Mouse (Mus musculus) 3134 (cell line): Measurements from ENCODE around the gene Trio.

ENCODE experiments used
- DNase-seq: peaks from one replicate; pipeline ENCODE4 v3.0.0-alpha.2; 2011; ENCODE audit warnings: low spot score; ENCODE audit not compliant: insufficient read length; ENCODE audit errors: extremely low read depth

Trio gene

GRCm38 (mm10) chr15:27926941-27927340, 98.7 kb downstream of the Trio start:
- DNase-seq: no peak

DNA sequence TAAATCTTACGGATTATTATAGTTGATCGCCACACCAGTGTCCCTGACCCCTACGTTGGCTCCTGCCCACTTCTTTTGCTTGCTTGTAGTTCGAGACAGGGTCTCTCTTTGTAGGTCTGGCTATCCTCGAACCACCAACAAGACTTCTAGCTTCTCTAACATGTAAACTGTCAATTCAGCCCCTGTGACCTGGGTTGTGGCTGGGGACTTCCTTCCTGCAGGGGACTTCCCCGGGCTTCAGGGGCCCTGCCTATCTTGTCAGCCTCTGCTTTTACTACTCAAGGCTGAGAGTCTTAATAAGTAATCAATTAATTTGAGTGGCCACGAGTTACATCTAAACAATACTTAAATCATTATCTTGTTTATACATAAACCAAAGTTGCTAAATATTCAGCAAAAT, 99.2 kb downstream of the Trio start:
- no peak for DNase-seq

- no peak for DNase-seq
Measured at GRCm38 (mm10) chr15:27925865-27926264, 99.8 kb downstream of the Trio start.

- no peak for DNase-seq
Measured at GRCm38 (mm10) chr15:27925004-27925635, 100.5 kb downstream of the Trio start.

- DNase-seq: no peak
Measured at GRCm38 (mm10) chr15:27923987-27924341, 101.7 kb downstream of the Trio start.

DNA sequence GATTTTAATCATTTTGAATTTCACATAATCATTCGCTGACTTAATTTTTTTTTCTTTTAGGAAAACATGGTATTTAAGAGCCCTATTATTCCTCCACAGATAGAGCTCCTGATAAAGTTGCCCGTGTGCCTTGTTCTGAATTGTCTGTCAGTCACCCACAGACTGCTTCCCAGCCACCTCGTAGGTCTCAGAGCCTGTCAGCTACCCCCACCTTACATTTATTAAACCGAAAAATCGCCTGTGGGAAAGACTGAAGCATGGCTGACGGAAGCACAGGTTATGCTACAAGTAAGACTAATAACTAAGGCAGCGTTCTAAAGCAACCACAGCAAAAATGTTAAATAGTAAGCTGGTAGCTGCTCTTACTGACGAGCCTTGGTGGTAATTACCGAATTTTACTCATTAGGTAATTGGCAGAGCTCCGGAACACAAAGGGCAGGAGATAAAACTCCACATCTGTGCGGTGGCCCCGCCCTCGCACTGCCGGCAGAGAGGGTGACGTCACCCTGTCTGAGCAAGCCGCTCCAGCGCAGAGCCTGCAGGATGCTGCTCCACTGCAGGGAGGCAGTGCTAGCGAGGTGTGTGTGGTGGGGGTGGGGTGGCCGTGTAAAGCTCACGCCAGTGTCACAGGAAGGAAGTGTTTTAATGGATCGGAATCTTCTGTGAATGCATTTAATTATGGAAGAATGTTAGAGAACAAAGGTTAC, 102.2 kb downstream of the Trio start:
- DNase-seq: peak; percentile 86

- DNase-seq: no peak
Measured at GRCm38 (mm10) chr15:27920751-27921150, 104.9 kb downstream of the Trio start.

DNA sequence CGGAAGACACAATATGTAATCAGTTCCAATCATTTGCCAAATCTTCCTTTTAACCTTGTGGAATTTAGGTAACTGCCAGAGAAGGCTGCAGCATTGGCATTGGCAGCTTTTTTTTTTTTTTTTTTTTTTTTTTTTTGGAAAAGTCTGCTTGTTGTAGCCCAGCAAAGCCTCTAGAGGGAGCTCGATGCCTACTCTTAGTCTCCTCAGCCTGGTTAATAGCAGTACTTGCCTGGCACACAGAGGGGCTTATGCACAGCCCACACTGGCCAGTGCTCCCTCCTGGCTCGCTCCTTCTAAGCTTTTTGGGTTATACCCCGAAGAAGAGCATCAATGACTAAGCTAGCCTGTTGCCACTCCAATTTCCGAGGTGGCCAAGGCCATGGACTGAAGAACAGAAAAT, 106.1 kb downstream of the Trio start:
- DNase-seq: peak; percentile 56

DNA sequence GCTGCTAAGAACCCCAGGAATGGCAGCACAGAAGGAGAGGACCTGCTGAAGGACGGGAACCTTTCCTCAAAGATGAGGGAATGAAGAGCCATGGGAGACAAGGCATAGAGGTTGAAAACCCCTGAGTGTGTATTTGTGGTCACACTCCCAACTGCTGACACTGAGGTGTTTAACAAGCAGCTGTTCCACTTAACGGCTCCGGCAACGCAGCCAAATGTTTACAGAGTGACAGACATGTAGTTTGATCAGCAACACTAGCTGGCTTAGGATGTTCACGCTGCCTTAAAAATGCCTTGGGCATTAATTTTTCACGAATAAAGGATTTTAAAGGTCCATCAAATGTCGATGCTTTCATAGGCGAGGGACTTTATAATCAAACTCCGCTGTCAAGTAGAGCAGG, 106.8 kb downstream of the Trio start:
- no peak for DNase-seq

GRCm38 (mm10) chr15:27916204-27916603, 109.4 kb downstream of the Trio start:
- no peak for DNase-seq

DNA sequence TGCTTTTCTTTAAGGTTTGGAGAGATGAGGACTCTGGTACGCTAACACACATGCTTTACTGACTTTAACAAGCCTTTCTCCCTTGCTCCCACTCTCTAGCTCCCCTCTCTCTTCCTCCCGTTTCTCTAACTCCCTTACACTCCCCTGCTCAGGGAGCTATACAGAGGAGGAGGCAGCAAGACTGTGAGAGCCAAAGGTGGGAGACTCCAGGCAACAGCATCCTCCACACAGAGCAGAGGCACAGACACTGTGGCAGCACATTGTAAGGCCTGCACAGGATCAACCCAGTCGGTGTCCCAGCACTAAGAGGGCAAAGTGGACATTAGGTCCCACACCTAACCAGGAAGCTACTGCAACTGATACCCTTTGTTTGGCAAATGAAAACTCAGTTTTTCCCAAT, 112.6 kb downstream of the Trio start:
- DNase-seq: no peak

GRCm38 (mm10) chr15:27911196-27911595, 114.5 kb downstream of the Trio start:
- DNase-seq: no peak

DNA sequence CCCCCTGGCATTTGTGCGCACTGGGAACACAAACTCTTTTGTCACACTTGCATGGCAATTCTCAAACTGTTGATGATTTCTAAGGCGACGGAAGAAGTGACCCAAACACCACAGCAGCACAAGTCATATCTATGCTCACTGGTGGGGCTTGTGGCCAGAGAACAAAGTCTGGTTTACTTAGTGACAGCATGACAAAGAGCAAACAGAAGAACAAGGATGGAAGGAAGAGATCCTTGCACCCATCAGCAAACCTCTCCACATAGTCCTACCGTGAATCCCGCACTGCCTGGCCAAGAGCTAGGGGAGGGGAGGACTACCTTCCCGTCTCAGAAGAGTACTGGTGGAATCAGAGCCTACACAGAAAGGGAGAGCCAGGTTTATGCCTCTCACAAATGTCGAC, 115.5 kb downstream of the Trio start:
- DNase-seq: no peak

- DNase-seq: no peak
Measured at GRCm38 (mm10) chr15:27907649-27908048, 118.0 kb downstream of the Trio start.

DNA sequence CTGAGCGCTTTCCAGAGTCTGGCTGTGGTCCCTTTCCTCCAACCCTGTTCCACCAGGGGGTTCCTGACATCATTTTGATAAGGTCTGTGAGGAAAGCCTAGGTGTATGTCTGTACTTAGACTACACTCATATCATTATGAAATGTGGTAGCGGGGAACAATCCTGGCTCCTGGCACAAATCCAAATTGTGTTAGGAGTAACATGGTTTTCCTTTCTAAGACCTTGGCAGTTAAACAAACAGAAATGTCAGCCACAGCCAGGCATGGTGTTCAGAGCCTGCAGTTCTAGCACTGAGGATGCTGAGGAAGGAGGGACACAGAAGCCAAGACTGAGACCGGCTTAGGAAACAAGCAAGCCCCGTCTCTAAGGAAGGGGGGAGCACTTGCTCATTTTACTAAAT, 119.2 kb downstream of the Trio start:
- DNase-seq: no peak

DNA sequence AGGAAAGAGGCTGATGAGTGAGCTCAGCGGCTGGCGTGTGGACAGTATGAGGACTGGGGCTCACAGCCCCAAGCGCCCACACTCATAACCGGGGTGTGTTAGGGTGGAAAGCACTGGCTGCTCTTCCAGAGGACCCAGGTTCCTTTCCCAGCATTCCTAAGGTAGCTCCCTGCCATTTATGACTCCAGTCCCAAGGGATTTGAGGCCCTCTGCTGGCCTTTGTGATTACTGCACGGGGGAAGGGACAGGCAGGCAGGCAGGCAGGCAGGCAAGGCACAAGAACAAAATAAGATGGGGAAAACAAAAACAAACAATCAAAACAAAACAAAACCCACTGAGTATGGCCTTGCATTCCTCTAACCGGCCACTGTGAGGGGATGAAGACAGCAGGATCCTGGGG, 120.3 kb downstream of the Trio start:
- peak; percentile 46 for DNase-seq

- DNase-seq: no peak
Measured at GRCm38 (mm10) chr15:27904346-27905005, 121.2 kb downstream of the Trio start.

GRCm38 (mm10) chr15:27901200-27901599, 124.4 kb downstream of the Trio start:
- no peak for DNase-seq

DNA sequence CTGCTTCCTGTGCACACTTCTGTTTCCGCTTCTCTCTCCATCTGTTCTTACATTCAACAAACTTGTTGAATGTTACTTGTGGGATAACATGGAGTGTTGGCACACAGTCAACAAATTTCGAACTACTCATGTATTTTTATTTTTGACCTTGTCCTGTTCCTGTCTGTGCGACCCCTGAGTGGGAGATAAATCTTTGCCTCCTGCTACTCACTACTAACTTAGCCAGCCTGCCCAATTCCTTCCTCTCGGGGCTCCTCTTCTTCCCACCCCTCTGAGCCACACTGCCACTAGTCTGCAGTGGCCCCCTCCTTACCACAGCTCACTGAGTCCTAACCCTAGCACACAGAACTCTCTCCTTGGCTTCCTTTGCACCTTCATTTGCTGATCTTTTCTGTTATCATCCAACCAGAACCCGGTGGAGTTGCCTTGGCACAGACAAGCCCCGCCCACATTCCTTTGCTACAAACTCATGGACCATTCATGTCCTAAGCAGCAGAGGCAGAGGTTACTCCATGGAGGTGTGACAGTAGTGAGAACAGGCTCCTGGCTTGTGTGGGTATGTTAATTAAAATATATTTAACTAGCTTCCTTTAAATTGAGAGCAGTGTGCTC, 126.7 kb downstream of the Trio start:
- DNase-seq: no peak

DNA sequence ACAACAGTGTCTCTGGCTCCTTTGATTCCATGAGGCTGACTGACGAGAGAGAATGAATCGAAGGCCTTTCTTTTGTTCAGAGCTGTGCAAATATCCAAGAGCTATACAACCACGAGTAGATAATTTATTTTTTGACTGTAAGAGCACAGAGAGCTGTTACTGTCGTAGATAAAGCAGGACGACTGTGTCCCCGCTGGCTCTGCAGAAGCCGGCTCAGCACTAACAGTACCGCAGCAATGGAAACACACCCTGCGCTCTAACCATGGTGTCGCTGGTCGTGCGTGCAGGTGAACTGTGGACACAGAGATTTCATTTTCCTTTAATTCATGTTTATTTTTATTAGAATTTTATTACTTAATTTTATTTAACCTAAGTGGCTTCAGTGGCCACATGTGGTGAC, 131.5 kb downstream of the Trio start:
- DNase-seq: no peak

- no peak for DNase-seq
Measured at GRCm38 (mm10) chr15:27892029-27892428, 133.6 kb downstream of the Trio start.

- DNase-seq: no peak
Measured at GRCm38 (mm10) chr15:27890666-27891065, 135.0 kb downstream of the Trio start.
